9 mouse cellular contexts compared by ENCODE assay signal in genomic region chr15:81239261-81239660, GRCm38 (mm10). TPM values are rescaled to one million over a fixed set of nuclear protein-coding genes. Genes with fewer than 3 reads are reported as not detected.
A peak's percentile ranks its signal among the peaks of the same experiment; 100 is the strongest.
DNase-seq lines count a peak whose midpoint lies in the region; ATAC-seq and TF ChIP-seq lines count a peak whose summit lies in the region.
"Had no signal": no experiment of that assay in that cellular context is flagged by ENCODE, and none has a peak within 500 bp of the region (broad histone marks: within the 10 kb centered on the region; RNA-seq: fewer than 3 reads in every experiment).

No protein-coding gene starts in this region.

- peaks cover 6% of the 10 kb centered on the region; the same call in 1 of the 2 replicates for H3K4me1 ChIP-seq in liver, adult 2 months (ENCODE audit: control insufficient read depth, insufficient read depth, low read length)
- peaks cover 10% of the 10 kb centered on the region for H3K4me1 ChIP-seq in liver, embryonic 12.5 days
- no peaks in the 10 kb centered on the region for H3K4me1 ChIP-seq in kidney, adult 2 months (ENCODE audit: control insufficient read depth, insufficient read depth, low read length)
- H3K4me1 ChIP-seq in midbrain, postnatal 0 days (ENCODE audit: insufficient read depth, low read length): no peaks in the 10 kb centered on the region; the same call in 1 of the 2 replicates

- no peak overlapping the region for H3K4me2 ChIP-seq in liver, embryonic 12.5 days
- H3K4me2 ChIP-seq in midbrain, postnatal 0 days (ENCODE audit: low read depth, low read length, poor library complexity, severe bottlenecking): no peak overlapping the region
- H3K4me2 ChIP-seq: embryonic facial prominence, embryonic 13.5 days had no signal

- peak; percentile 54 to 55 for DNase-seq in cerebellum, postnatal 10 days
- no peak for DNase-seq in liver, adult 2 months (ENCODE audit: extremely low read depth, low read depth, low spot score)
- DNase-seq in adrenal gland, postnatal 25 days: peak; percentile 50
- peak; percentile 72 for DNase-seq in kidney, adult 2 months
- peak; percentile 58 for DNase-seq in midbrain, postnatal 0 days (ENCODE audit: low spot score)
- DNase-seq in spleen, postnatal 14 days (ENCODE audit: low spot score in 2 of 2): no peak

- H3K9ac ChIP-seq in liver, adult 2 months (ENCODE audit: low read depth, low read length): no peak overlapping the region
- no peak overlapping the region for H3K9ac ChIP-seq in liver, embryonic 12.5 days
- no peak overlapping the region for H3K9ac ChIP-seq in midbrain, postnatal 0 days (replicated peaks; ENCODE audit: low read length, poor library complexity, severe bottlenecking)
- H3K9ac ChIP-seq: embryonic facial prominence, embryonic 13.5 days had no signal

- H3K27ac ChIP-seq in liver, adult 2 months (replicated peaks; ENCODE audit: insufficient read depth, low read depth, low read length): no peak overlapping the region
- H3K27ac ChIP-seq in liver, embryonic 12.5 days: no peak overlapping the region
- H3K27ac ChIP-seq in kidney, adult 2 months (ENCODE audit: insufficient read depth, low read depth, low read length): no peak overlapping the region
- no peak overlapping the region for H3K27ac ChIP-seq in midbrain, postnatal 0 days (ENCODE audit: low read depth, low read length)
- H3K27ac ChIP-seq: embryonic facial prominence, embryonic 13.5 days had no signal

- no peaks in the 10 kb centered on the region for H3K36me3 ChIP-seq in liver, adult 2 months (ENCODE audit: control insufficient read depth, insufficient read depth, low read length)
- no peaks in the 10 kb centered on the region for H3K36me3 ChIP-seq in liver, embryonic 12.5 days
- H3K36me3 ChIP-seq in kidney, adult 2 months (ENCODE audit: control insufficient read depth, insufficient read depth, low read length): no peaks in the 10 kb centered on the region
- no peaks in the 10 kb centered on the region for H3K36me3 ChIP-seq in midbrain, postnatal 0 days (ENCODE audit: insufficient read depth, low read length)
- H3K36me3 ChIP-seq: embryonic facial prominence, embryonic 13.5 days had no signal

- no peak for TF ChIP-seq POLR2A in liver, adult 2 months (IDR thresholded peaks at IDR 0.05; ENCODE audit: extremely low read depth, insufficient read depth, low read length)
- no peak for TF ChIP-seq POLR2A in kidney, adult 2 months (IDR thresholded peaks at IDR 0.05; ENCODE audit: low read depth, low read length)

- ATAC-seq in cerebellum, adult (ENCODE audit: insufficient number of reproducible peaks, low FRiP score, low TSS enrichment): no peak
- no peak for ATAC-seq in liver, embryonic 12.5 days
- no peak for ATAC-seq in midbrain, postnatal 0 days (ENCODE audit: low FRiP score)

- TF ChIP-seq CTCF in liver, adult 2 months (IDR thresholded peaks at IDR 0.05; ENCODE audit: low read depth, low read length): peak; percentile 70
- peak; percentile 65 for TF ChIP-seq CTCF in kidney, adult 2 months (conservative IDR thresholded peaks at IDR 0.05; ENCODE audit: insufficient read depth, insufficient read length, low read depth, low read length)
- peak; percentile 63 for TF ChIP-seq CTCF in midbrain, postnatal 0 days (IDR thresholded peaks at IDR 0.05)

- no peaks in the 10 kb centered on the region for H3K79me2 ChIP-seq in liver, adult 2 months (ENCODE audit: control insufficient read depth, insufficient read depth, low read length)

- no peak overlapping the region for H3K4me3 ChIP-seq in liver, adult 2 months (ENCODE audit: insufficient read depth, low read depth, low read length)
- H3K4me3 ChIP-seq in liver, embryonic 12.5 days: no peak overlapping the region
- H3K4me3 ChIP-seq in kidney, adult 2 months (ENCODE audit: insufficient read depth, low read depth, low read length): no peak overlapping the region
- no peak overlapping the region for H3K4me3 ChIP-seq in midbrain, postnatal 0 days (ENCODE audit: low read depth, low read length)
- H3K4me3 ChIP-seq: embryonic facial prominence, embryonic 13.5 days had no signal

- 53% methylated on average over 7 of the region's 7 CpGs for WGBS in liver, adult 2 months
- WGBS in liver, embryonic 12.5 days (ENCODE audit: insufficient replicate concordance): 20% methylated on average over 7 of the region's 7 CpGs
- 40% methylated on average over 7 of the region's 7 CpGs for WGBS in kidney, adult 2 months
- 27% methylated on average over 7 of the region's 7 CpGs for WGBS in midbrain, postnatal 0 days

- no peaks in the 10 kb centered on the region for H3K9me3 ChIP-seq in liver, embryonic 12.5 days (replicated peaks)
- no peaks in the 10 kb centered on the region for H3K9me3 ChIP-seq in midbrain, postnatal 0 days (ENCODE audit: low read length)
- H3K9me3 ChIP-seq: embryonic facial prominence, embryonic 13.5 days had no signal

- no peaks in the 10 kb centered on the region for H3K27me3 ChIP-seq in liver, adult 2 months (ENCODE audit: control insufficient read depth, insufficient read depth, low read length)
- peaks cover 63% of the 10 kb centered on the region for H3K27me3 ChIP-seq in liver, embryonic 12.5 days (replicated peaks)
- H3K27me3 ChIP-seq in kidney, adult 2 months (replicated peaks; ENCODE audit: control insufficient read depth, insufficient read depth, low read length): no peaks in the 10 kb centered on the region
- no peaks in the 10 kb centered on the region for H3K27me3 ChIP-seq in midbrain, postnatal 0 days (ENCODE audit: insufficient read depth, low read length)

RNA-seq across cellular contexts. Expression of gene Mchr1, which starts 4.0 kb away (rescaled TPM):
- not detected in 2 replicates for total RNA-seq in liver, adult 2 months (2014; rRNA removed)
- not detected in 2 replicates for polyA plus RNA-seq in liver, adult 2 months (2012; rRNA removed)
- polyA plus RNA-seq in liver, embryonic 12.5 days (2016; fragmentation: Nextera tagmentation; extraction: Ambion mirVana): 0.19 TPM in 1 of 2 replicates, not detected in the other
- total RNA-seq in adrenal gland, postnatal 25 days (2021): 0.52 TPM in 1 of 2 replicates, not detected in the other
- 2.1 and 2.3 TPM in 2 replicates for polyA plus RNA-seq in kidney, adult 2 months (2012; rRNA removed)
- 11.2 and 17.2 TPM in 2 replicates for total RNA-seq in midbrain, postnatal 0 days (2014; rRNA removed)
- 9.3 and 12.4 TPM in 2 replicates for polyA plus RNA-seq in midbrain, postnatal 0 days (2015; fragmentation: Nextera tagmentation; extraction: Ambion mirVana)

RNA-seq across cellular contexts. Expression of gene Mrtfa, which starts 48.7 kb away (rescaled TPM):
- 1.0 and 3.1 TPM in 2 replicates for total RNA-seq in liver, adult 2 months (2014; rRNA removed)
- 5.0 and 5.6 TPM in 2 replicates for polyA plus RNA-seq in liver, adult 2 months (2012; rRNA removed)
- polyA plus RNA-seq in liver, embryonic 12.5 days (2016; fragmentation: Nextera tagmentation; extraction: Ambion mirVana): 8.0 and 8.7 TPM in 2 replicates
- 27.2 and 27.4 TPM in 2 replicates for total RNA-seq in adrenal gland, postnatal 25 days (2021)
- polyA plus RNA-seq in kidney, adult 2 months (2012; rRNA removed): 15.1 and 16.0 TPM in 2 replicates
- total RNA-seq in midbrain, postnatal 0 days (2014; rRNA removed): 32.1 and 44.1 TPM in 2 replicates
- 20.8 and 22.6 TPM in 2 replicates for polyA plus RNA-seq in midbrain, postnatal 0 days (2015; fragmentation: Nextera tagmentation; extraction: Ambion mirVana)

Comparison
In these comparisons a context has a peak if more than half of its experiments do, and no peak if none do; other contexts are left out.
1. DNase-seq: peak in cerebellum, postnatal 10 days (2 of 2), adrenal gland, postnatal 25 days (single experiment), kidney, adult 2 months (single experiment) and midbrain, postnatal 0 days (single experiment); none in liver, adult 2 months (single experiment) and spleen, postnatal 14 days (0 of 2).
2. Peak in every context shown above with its lines, with median percentiles within 50 percentile points of each other: CTCF ChIP-seq.